22 mouse cellular contexts compared by ENCODE assay signal in the genomic region with DNA sequence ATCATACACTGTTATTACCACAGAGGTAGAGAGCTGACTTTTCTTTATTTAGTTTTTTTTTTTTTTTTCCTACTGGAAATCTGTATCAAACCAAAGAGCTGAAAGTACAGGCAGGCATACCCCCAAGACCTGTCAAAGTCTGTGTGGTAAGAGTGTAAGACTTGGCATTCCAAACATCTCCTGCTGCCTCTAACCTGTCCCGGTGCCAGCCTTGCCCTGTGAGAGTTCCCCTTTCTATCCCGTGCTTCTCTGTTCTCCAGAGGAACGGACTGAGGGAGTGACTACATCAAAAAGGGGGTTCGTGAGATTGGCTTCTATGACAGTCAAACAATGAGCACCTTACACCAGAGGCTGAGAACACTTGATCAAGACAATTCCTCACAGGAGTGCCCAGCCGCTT.
DNase-seq lines count a peak whose midpoint lies in the region; ATAC-seq and TF ChIP-seq lines count a peak whose summit lies in the region.
"Had no signal": no experiment of that assay in that cellular context is flagged by ENCODE, and none has a peak within 500 bp of the region (broad histone marks: within the 10 kb centered on the region; RNA-seq: fewer than 3 reads in every experiment).

No protein-coding gene starts in this region.

- no peak overlapping the region for H3K27ac ChIP-seq in heart, embryonic 10.5 days
- H3K27ac ChIP-seq in limb, embryonic 10.5 days: no peak overlapping the region
- H3K27ac ChIP-seq: embryonic facial prominence, embryonic 10.5 days; embryonic facial prominence, embryonic 12.5 days; forebrain, embryonic 13.5 days; forebrain, embryonic 15.5 days had no signal

- H3K27me3 ChIP-seq in heart, embryonic 10.5 days (ENCODE audit: insufficient read depth, poor library complexity, severe bottlenecking): no peaks in the 10 kb centered on the region
- H3K27me3 ChIP-seq in limb, embryonic 10.5 days (ENCODE audit: low read depth, poor library complexity, severe bottlenecking): no peaks in the 10 kb centered on the region
- H3K27me3 ChIP-seq: embryonic facial prominence, embryonic 12.5 days; forebrain, embryonic 13.5 days; forebrain, embryonic 15.5 days; Patski had no signal

- WGBS in heart, embryonic 10.5 days: 88% methylated on average over 5 of the region's 5 CpGs
- 83% methylated on average over 5 of the region's 5 CpGs for WGBS in lung, adult 2 months
- WGBS in limb, embryonic 10.5 days: 89% methylated on average over 5 of the region's 5 CpGs

- DNase-seq in cerebellum, postnatal 14 days: peak; percentile 61 to 68
- DNase-seq in heart, adult 11 months: peak; percentile 46
- DNase-seq in heart, embryonic 10.5 days (ENCODE audit: low spot score): no peak
- DNase-seq in ES-CJ7 (ENCODE audit: low read depth, low spot score) (peak; percentile 9), R1 (ENCODE audit: low read depth, low spot score) (peak; percentile 20)
- no peak for DNase-seq in lung, adult 2 months
- DNase-seq in limb, embryonic 10.5 days (ENCODE audit: low spot score): no peak
- DNase-seq: adrenal gland, adult 8-10 months; adrenal gland, postnatal 14 days; adrenal gland, postnatal 36 days; cerebellum, adult 11 months; cerebellum, adult 9-10 months; cerebellum, postnatal 36 days; forebrain, postnatal 0 days had no signal

- no peaks in the 10 kb centered on the region for H3K4me1 ChIP-seq in heart, embryonic 10.5 days
- H3K4me1 ChIP-seq in lung, adult 2 months (ENCODE audit: control insufficient read depth, insufficient read depth, low read length): no peaks in the 10 kb centered on the region
- H3K4me1 ChIP-seq in limb, embryonic 10.5 days: no peaks in the 10 kb centered on the region
- H3K4me1 ChIP-seq: embryonic facial prominence, embryonic 10.5 days; embryonic facial prominence, embryonic 12.5 days; forebrain, embryonic 13.5 days; forebrain, embryonic 15.5 days had no signal

- no peaks in the 10 kb centered on the region for H3K9me3 ChIP-seq in heart, embryonic 10.5 days
- H3K9me3 ChIP-seq in limb, embryonic 10.5 days (replicated peaks): no peaks in the 10 kb centered on the region
- H3K9me3 ChIP-seq: embryonic facial prominence, embryonic 10.5 days; embryonic facial prominence, embryonic 12.5 days; forebrain, embryonic 13.5 days; forebrain, embryonic 15.5 days had no signal

- no peaks in the 10 kb centered on the region for H3K36me3 ChIP-seq in heart, embryonic 10.5 days
- no peaks in the 10 kb centered on the region for H3K36me3 ChIP-seq in limb, embryonic 10.5 days
- H3K36me3 ChIP-seq: embryonic facial prominence, embryonic 10.5 days; embryonic facial prominence, embryonic 12.5 days; forebrain, embryonic 15.5 days; G1E had no signal

- no peak for TF ChIP-seq POLR2A in lung, adult 2 months (IDR thresholded peaks at IDR 0.05; ENCODE audit: borderline replicate concordance, extremely low read depth, low read depth, low read length)

- no peak for TF ChIP-seq CTCF in lung, adult 2 months (IDR thresholded peaks at IDR 0.05; ENCODE audit: insufficient read depth, low read length)

- H3K4me3 ChIP-seq in heart, embryonic 10.5 days: no peak overlapping the region
- no peak overlapping the region for H3K4me3 ChIP-seq in lung, adult 2 months (replicated peaks; ENCODE audit: extremely low read depth, low read depth, low read length)
- no peak overlapping the region for H3K4me3 ChIP-seq in limb, embryonic 10.5 days
- H3K4me3 ChIP-seq: embryonic facial prominence, embryonic 10.5 days; embryonic facial prominence, embryonic 12.5 days; forebrain, embryonic 13.5 days; forebrain, embryonic 15.5 days had no signal

- ATAC-seq in cerebellum, adult (ENCODE audit: insufficient number of reproducible peaks, low FRiP score, low TSS enrichment): no peak
- ATAC-seq: activated CD4-positive, CD25-positive, alpha-beta regulatory T cell, adult 4 months; forebrain, embryonic 13.5 days; forebrain, embryonic 15.5 days; forebrain, postnatal 0 days; Patski had no signal

Comparison
In these comparisons a context has a peak if more than half of its experiments do, and no peak if none do; other contexts are left out.
1. DNase-seq: peak in cerebellum, postnatal 14 days (2 of 2), heart, adult 11 months (single experiment), ES-CJ7 (single experiment) and R1 (single experiment); none in heart, embryonic 10.5 days (single experiment), lung, adult 2 months (single experiment) and limb, embryonic 10.5 days (single experiment).